Mouse (Mus musculus) heart, embryonic 11.5 days (tissue): ENCODE data around the gene Oosp3. TPM values are rescaled to one million over a fixed set of nuclear protein-coding genes. Genes with fewer than 3 reads are reported as not detected.

ENCODE experiments used
- polyA plus RNA-seq: library from polyadenylated mRNA; unstranded; fragments of >200 nt; fragmentation: Nextera tagmentation; extraction: Ambion mirVana; gene quantifications from 2 replicates; pipeline ENCODE4 v1.2.1, GENCODE M21; 2014

The Oosp3 gene
- polyA plus RNA-seq, 1 experiment from 2014 or later, result not detected

Other genes with a start within 250 kb of the Oosp3 start
- 0.21 and 0.77 TPM in 2 replicates for gene Ms4a6c, start 227.7 kb upstream of the Oosp3 start, polyA plus RNA-seq
- gene Gm8369, start 211.1 kb upstream of the Oosp3 start, polyA plus RNA-seq, result not detected in 2 replicates
- gene Ms4a6b, start 180.5 kb upstream of the Oosp3 start, polyA plus RNA-seq, result 0.59 and 1.4 TPM in 2 replicates
- 0.44 and 0.56 TPM in 2 replicates for gene Ms4a4d, start 160.3 kb upstream of the Oosp3 start, polyA plus RNA-seq
- 0.87 and 1.1 TPM in 2 replicates for gene Ms4a6d, start 92.2 kb upstream of the Oosp3 start, polyA plus RNA-seq
- 0.24 TPM in 1 of 2 replicates, not detected in the other for gene Ms4a2, start 73.3 kb upstream of the Oosp3 start, polyA plus RNA-seq
- 0.39 TPM in 1 of 2 replicates, not detected in the other for gene Ms4a3, start 56.2 kb upstream of the Oosp3 start, polyA plus RNA-seq
- gene Oosp2, start 36.5 kb upstream of the Oosp3 start, polyA plus RNA-seq, result not detected in 2 replicates
- not detected in 2 replicates for gene Oosp1, start 5.9 kb upstream of the Oosp3 start, polyA plus RNA-seq
- not detected in 2 replicates for gene Gif, start 50.5 kb downstream of the Oosp3 start, polyA plus RNA-seq
- gene Mrpl16, start 73.3 kb downstream of the Oosp3 start, polyA plus RNA-seq, result 78.5 and 82.0 TPM in 2 replicates
- 8.3 and 9.9 TPM in 2 replicates for gene Stx3, start 122.3 kb downstream of the Oosp3 start, polyA plus RNA-seq
- 0.15 TPM in 1 of 2 replicates, not detected in the other for gene Olfr1417, start 142.2 kb downstream of the Oosp3 start, polyA plus RNA-seq
- not detected in 2 replicates for gene Olfr1418, start 164.0 kb downstream of the Oosp3 start, polyA plus RNA-seq
- not detected in 2 replicates for gene Olfr1419, start 178.1 kb downstream of the Oosp3 start, polyA plus RNA-seq
- gene Olfr1420, start 189.5 kb downstream of the Oosp3 start, polyA plus RNA-seq, result 0.29 TPM in 1 of 2 replicates, not detected in the other
- gene Patl1, start 215.3 kb downstream of the Oosp3 start, polyA plus RNA-seq, result 22.9 and 23.3 TPM in 2 replicates